Mouse (Mus musculus) forebrain, embryonic 14.5 days (tissue): ENCODE data around the gene Prss2. TPM values are rescaled to one million over a fixed set of nuclear protein-coding genes. Genes with fewer than 3 reads are reported as not detected.
A peak's percentile ranks its signal among the peaks of the same experiment; 100 is the strongest.
"Not testable (repeated sequence)": the region's sequence is repeated elsewhere in the genome, so short reads cannot be mapped to it uniquely, and the experiment has no call there.

Source experiments
- ATAC-seq: fragments of 200-750 bp; cut with Nextera tagmentation; 2 replicates; pipeline ENCODE4 v1.8.0; 2017; ENCODE audit warnings: mild to moderate bottlenecking, moderate library complexity
- DNase-seq: peaks from one replicate; pipeline ENCODE4 v3.0.0-alpha.2; 2015; ENCODE audit warnings: low spot score
- H3K27ac ChIP-seq: fragments of 300-500 bp; sonication (generic); 2 replicates; pipeline ENCODE4 v1.5.1; 2014; ENCODE audit warnings: low read depth, mild to moderate bottlenecking, control low read depth, low read length, moderate library complexity
- H3K27me3 ChIP-seq: fragments of 300-500 bp; sonication (generic); replicated peaks from 2 replicates; pipeline ENCODE4 v1.6.1; 2014; ENCODE audit warnings: low read length, control low read depth, mixed read lengths; ENCODE audit not compliant: control insufficient read depth, insufficient read depth
- H3K36me3 ChIP-seq: fragments of 300-500 bp; sonication (generic); 2 replicates; pipeline ENCODE4 v1.6.1; 2014; ENCODE audit warnings: low read length, control low read depth; ENCODE audit not compliant: control insufficient read depth, insufficient read depth
- H3K4me1 ChIP-seq: fragments of 300-500 bp; sonication (generic); 2 replicates; pipeline ENCODE4 v1.6.1; 2014; ENCODE audit warnings: antibody characterized with exemption, low read length, control low read depth; ENCODE audit not compliant: control insufficient read depth, insufficient read depth
- H3K4me2 ChIP-seq: fragments of 300-500 bp; sonication (generic); 2 replicates; pipeline ENCODE4 v1.6.1; 2014; ENCODE audit warnings: mild to moderate bottlenecking, control low read depth, low read length
- H3K4me3 ChIP-seq: fragments of 300-500 bp; sonication (generic); 2 replicates; pipeline ENCODE4 v1.5.1; 2014; ENCODE audit warnings: low read depth, low read length, control low read depth
- H3K9ac ChIP-seq: fragments of 300-500 bp; sonication (generic); 2 replicates; pipeline ENCODE4 v1.6.1; 2014; ENCODE audit warnings: mild to moderate bottlenecking, low read length, control low read depth, moderate library complexity
- H3K9me3 ChIP-seq: fragments of 300-500 bp; sonication (generic); replicated peaks from 2 replicates; pipeline ENCODE4 v1.6.1; 2016; ENCODE audit warnings: low read length, control low read depth, mixed read lengths; ENCODE audit not compliant: control insufficient read depth
- WGBS: fragments of 180-500 bp; shearing (Covaris S2); extraction: QIAGEN DNeasy Blood & Tissue Kit; methylation state at CpG from one replicate; pipeline ENCODE4 v1.1.7; 2014; 5-methylcytosine and 5-hydroxymethylcytosine counted together
- polyA plus RNA-seq: library from polyadenylated mRNA; unstranded; fragments of >200 nt; fragmentation: Nextera tagmentation; extraction: Ambion mirVana; gene quantifications from 2 replicates; pipeline ENCODE4 v1.2.1, GENCODE M21; 2014

Gene Prss2
- polyA plus RNA-seq, 1 experiment from 2014 or later: not detected

GRCm38 (mm10) chr6:41532687-41533284 is 11.2 kb downstream of the Prss2 start:
- Histone ChIP-seq H3K36me3 (no peaks in the 10 kb centered on the region), H3K4me2 (no peak overlapping the region), H3K9me3 (no peaks in the 10 kb centered on the region), H3K27me3 (no peaks in the 10 kb centered on the region), H3K4me3 (no peak overlapping the region), H3K4me1 (no peaks in the 10 kb centered on the region), H3K9ac (no peak overlapping the region), H3K27ac (no peak overlapping the region)
- 90% methylated on average over 8 of the region's 8 CpGs for WGBS
- DNase-seq (no peak), ATAC-seq (no peak)

DNA sequence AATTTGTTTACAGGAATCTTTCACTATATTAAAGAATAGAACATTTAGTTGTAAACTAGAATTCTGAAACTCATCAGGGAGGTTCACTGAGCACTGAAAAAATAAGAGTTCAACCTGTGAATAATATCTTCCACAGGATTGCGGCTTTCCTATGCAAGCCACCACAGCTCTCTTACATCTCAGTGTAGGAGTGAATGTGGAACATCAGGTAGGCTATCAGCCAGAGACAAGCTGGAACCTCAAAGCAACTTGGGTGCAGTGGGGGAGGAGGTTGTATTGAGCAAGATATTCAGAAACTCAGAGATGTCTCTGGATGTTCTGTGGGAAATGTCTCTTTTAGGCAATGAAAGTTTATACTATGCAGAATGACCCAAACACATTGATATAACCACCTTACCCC is 15.8 kb downstream of the Prss2 start:
- WGBS: 90% methylated on average over 1 of the region's 1 CpGs

GRCm38 (mm10) chr6:41538296-41538695 is 16.7 kb downstream of the Prss2 start:
- H3K4me2 ChIP-seq, ATAC-seq, DNase-seq, H3K27me3 ChIP-seq, H3K4me3 ChIP-seq, H3K9me3 ChIP-seq, H3K36me3 ChIP-seq, H3K27ac ChIP-seq, H3K9ac ChIP-seq, H3K4me1 ChIP-seq: not testable (repeated sequence)
- 91% methylated on average over 5 of the region's 8 CpGs for WGBS

More for the DNA sequence above, 15.8 kb downstream of the Prss2 start:
- no peak overlapping the region for H3K4me2 ChIP-seq
- no peaks in the 10 kb centered on the region for H3K9me3 ChIP-seq
- H3K27me3 ChIP-seq: no peaks in the 10 kb centered on the region
- ATAC-seq: no peak
- H3K9ac ChIP-seq: no peak overlapping the region
- H3K4me1 ChIP-seq: no peaks in the 10 kb centered on the region
- DNase-seq: no peak
- no peak overlapping the region for H3K4me3 ChIP-seq
- H3K27ac ChIP-seq: no peak overlapping the region
- H3K36me3 ChIP-seq: no peaks in the 10 kb centered on the region

- ATAC-seq: no peak
- DNase-seq: no peak
- Histone ChIP-seq H3K27me3 (no peaks in the 10 kb centered on the region), H3K4me3 (no peak overlapping the region), H3K27ac (no peak overlapping the region), H3K9me3 (no peaks in the 10 kb centered on the region), H3K9ac (no peak overlapping the region), H3K36me3 (no peaks in the 10 kb centered on the region), H3K4me2 (no peak overlapping the region), H3K4me1 (peaks cover 5% of the 10 kb centered on the region; the same call in 1 of the 2 replicates)
These were observed 19.2 kb downstream of the Prss2 start for GRCm38 (mm10) chr6:41540746-41541145.

GRCm38 (mm10) chr6:41541746-41542145 is 20.2 kb downstream of the Prss2 start:
- Histone ChIP-seq H3K27me3 (no peaks in the 10 kb centered on the region), H3K9me3 (no peaks in the 10 kb centered on the region), H3K36me3 (no peaks in the 10 kb centered on the region), H3K4me3 (no peak overlapping the region), H3K9ac (no peak overlapping the region), H3K27ac (no peak overlapping the region), H3K4me2 (no peak overlapping the region), H3K4me1 (peaks cover 5% of the 10 kb centered on the region; the same call in 1 of the 2 replicates)
- WGBS: 74% methylated on average over 1 of the region's 1 CpGs
- DNase-seq (no peak), ATAC-seq (no peak)

- ATAC-seq (no peak), DNase-seq (peak; percentile 18)
- H3K27ac ChIP-seq: no peak overlapping the region
- peaks cover 5% of the 10 kb centered on the region; the same call in 1 of the 2 replicates for H3K4me1 ChIP-seq
- no peaks in the 10 kb centered on the region for H3K36me3 ChIP-seq
- H3K9ac ChIP-seq: no peak overlapping the region; the same call in 1 of the 2 replicates
- no peaks in the 10 kb centered on the region for H3K9me3 ChIP-seq
- H3K27me3 ChIP-seq: no peaks in the 10 kb centered on the region
- WGBS: 12% methylated on average over 3 of the region's 3 CpGs
- H3K4me3 ChIP-seq: peak overlapping the region; percentile 24; the same call in 1 of the 2 replicates
- peak overlapping the region; percentile 56 for H3K4me2 ChIP-seq
These were observed 21.4 kb downstream of the Prss2 start for GRCm38 (mm10) chr6:41542983-41543382.

- peak; percentile 63 for ATAC-seq
These were observed 21.9 kb downstream of the Prss2 start for GRCm38 (mm10) chr6:41543411-41544050.

DNA sequence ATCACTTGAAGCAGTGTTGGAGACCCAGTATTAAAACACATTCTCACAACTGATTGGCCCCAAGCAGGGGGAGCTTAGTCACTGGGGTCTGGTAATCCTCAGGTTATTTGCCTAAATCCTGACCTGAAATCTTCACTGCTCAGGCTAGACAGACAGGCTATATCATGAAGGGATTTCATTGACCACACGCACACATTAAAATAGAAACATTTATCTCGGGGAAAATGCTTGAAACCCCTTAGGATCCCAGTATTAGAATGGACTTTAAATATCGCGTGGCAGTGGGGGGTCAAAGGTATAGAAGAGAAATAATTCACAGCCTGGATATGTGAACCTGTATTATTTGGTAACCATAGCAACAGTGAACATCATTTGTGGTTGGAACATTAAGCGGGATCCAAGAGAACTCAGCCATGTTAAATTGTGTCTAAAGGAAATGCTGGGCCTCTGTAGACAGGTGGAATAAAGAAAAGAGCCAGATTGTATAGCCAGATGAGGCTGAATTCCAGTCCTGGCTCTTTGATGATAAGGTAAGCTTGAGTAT is 22.9 kb downstream of the Prss2 start:
- Histone ChIP-seq H3K27me3 (no peaks in the 10 kb centered on the region), H3K36me3 (no peaks in the 10 kb centered on the region), H3K4me2 (peak overlapping the region; percentile 56), H3K9me3 (no peaks in the 10 kb centered on the region), H3K9ac (no peak overlapping the region), H3K4me1 (peaks cover 5% of the 10 kb centered on the region; the same call in 1 of the 2 replicates), H3K27ac (no peak overlapping the region), H3K4me3 (0 out of 2 replicates have a peak overlapping the region, but pooled peaks have one; percentile 24)
- peak; percentile 52 for ATAC-seq
- DNase-seq: peak; percentile 52
- 45% methylated on average over 5 of the region's 5 CpGs for WGBS

More at GRCm38 (mm10) chr6:41543411-41544050, 21.9 kb downstream of the Prss2 start:
- Histone ChIP-seq H3K4me1 (peaks cover 5% of the 10 kb centered on the region; the same call in 1 of the 2 replicates), H3K36me3 (no peaks in the 10 kb centered on the region), H3K4me3 (peak overlapping the region; percentile 24), H3K9me3 (no peaks in the 10 kb centered on the region), H3K9ac (peak overlapping the region; percentile 38), H3K27me3 (no peaks in the 10 kb centered on the region), H3K4me2 (peak overlapping the region; percentile 56), H3K27ac (no peak overlapping the region)
- peak; percentile 55 for DNase-seq
- 3% methylated on average over 28 of the region's 28 CpGs for WGBS

- no peaks in the 10 kb centered on the region for H3K27me3 ChIP-seq
- no peak for ATAC-seq
- H3K4me2 ChIP-seq: no peak overlapping the region
- H3K9ac ChIP-seq: no peak overlapping the region
- no peaks in the 10 kb centered on the region for H3K36me3 ChIP-seq
- H3K9me3 ChIP-seq: no peaks in the 10 kb centered on the region
- DNase-seq: no peak
- no peak overlapping the region for H3K4me3 ChIP-seq
- 87% methylated on average over 4 of the region's 4 CpGs for WGBS
- no peak overlapping the region for H3K27ac ChIP-seq
- H3K4me1 ChIP-seq: peaks cover 5% of the 10 kb centered on the region; the same call in 1 of the 2 replicates
These were observed 23.7 kb downstream of the Prss2 start for GRCm38 (mm10) chr6:41545266-41545665.
